Mouse (Mus musculus): ENCODE results near the gene Dscaml1.

Dscaml1 gene

DNA sequence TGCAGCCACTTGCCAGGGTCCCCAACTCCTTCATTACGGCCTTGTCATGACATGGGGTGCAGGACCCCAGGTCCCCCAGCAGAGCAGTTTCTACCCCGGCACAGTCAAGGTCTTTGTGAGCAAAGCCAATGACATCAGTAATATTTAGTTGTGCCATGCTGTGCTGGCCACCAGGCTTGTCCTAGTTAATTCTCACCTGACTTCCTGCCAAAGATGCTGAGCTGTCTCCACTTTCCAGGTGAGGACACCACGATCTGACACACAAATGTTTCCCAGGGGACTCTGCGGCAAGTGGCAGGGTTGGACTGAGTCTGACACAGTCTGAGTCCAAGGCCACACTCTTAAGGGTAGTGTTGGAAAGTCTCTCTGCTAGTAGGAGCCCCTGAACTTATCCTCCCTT, at the start of gene Dscaml1:
Gene Dscaml1 (plus strand): TSS at position 173 of the 400 bp plus-strand sequence.
- in situ Hi-C loops (cut with MboI, MseI), result no loop called here

DNA sequence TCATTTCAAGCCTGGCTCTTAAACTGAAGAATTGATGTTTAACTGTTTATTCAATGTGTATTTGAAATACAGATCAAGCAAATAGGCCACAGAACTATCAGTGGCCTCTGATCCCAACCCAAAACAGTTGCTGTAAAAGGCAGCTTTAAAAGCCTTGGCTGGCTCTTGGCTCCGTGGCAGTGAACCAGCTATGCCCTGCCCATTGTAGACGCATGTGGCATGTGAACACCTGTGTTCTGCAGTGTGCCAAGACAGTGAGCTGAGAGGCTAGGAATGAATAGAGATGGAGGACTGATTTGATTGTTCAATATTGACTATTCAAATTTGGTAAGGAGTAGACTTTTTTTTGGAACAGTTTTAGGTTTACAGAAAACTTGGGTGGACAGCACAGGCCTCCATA, 49.5 kb upstream of the Dscaml1 start:
- in situ Hi-C loops (cut with MboI, MseI), result no loop called here

DNA sequence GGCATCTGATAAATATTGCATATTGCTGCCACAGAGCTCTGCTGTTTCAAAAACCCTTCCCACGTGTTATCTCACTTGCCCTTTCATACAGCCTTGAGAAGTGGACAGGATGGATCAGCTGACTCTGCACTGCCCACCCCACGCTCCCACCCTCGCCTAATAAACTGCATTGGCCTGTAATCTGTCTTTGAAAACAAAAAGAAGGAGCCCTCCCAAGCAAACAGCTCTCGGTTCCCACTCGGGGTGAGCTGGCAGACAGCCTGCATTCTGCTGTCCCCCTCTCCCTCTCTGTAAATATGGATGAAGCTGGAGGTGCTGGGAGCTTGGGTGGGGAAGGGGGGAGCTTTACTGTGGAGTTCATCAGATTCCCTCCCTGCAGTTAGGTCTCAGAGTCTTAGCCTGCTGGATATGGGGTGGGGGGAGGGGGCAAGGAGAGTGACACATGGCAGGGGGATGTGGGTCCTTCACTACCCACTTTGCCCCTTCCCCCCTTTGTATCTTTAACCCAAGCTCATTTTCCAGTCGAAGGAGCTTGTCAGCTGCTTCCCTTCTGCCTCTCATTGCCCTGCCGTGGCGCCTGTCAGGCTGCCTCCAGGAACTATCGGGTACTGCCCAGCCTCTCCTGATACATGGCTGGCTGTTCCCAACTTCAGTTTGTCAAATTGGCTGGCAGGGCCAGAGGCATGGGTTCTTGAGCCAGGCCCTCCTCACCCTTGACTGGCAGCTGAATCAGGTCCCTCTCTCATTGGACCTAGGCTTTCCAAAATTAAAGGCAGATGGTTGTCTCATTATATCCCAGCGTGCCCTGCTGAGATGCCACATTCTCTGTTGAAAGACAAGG, 45.8 kb upstream of the Dscaml1 start:
- in situ Hi-C loops (cut with MboI, MseI), result loop anchor here (10.0 kb wide), 1 partner anchor 226 kb away; no protein-coding TSS in a partner anchor

DNA sequence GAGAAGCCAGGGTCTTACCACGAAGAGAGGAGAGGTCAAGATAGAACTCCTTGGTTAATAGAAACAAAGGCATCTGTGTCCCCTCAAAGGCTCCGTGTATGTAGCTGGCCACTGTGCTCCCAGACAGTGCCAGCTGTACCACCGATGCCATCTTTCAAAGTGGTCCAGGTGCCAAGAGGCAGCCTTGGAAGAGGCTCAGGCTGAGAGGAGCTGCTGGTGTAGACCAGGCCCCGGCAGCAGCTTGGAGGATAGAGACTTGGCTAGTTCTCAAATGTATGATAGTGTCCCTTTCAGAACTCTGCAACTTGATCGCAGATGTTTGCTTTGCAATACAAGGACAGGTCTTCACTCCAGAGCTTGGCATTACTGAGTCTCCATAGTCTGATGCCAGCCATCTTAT, 44.1 kb upstream of the Dscaml1 start:
- in situ Hi-C loops (cut with MboI, MseI), result loop anchor here (10.0 kb wide), 1 partner anchor 228 kb away; no protein-coding TSS in a partner anchor

DNA sequence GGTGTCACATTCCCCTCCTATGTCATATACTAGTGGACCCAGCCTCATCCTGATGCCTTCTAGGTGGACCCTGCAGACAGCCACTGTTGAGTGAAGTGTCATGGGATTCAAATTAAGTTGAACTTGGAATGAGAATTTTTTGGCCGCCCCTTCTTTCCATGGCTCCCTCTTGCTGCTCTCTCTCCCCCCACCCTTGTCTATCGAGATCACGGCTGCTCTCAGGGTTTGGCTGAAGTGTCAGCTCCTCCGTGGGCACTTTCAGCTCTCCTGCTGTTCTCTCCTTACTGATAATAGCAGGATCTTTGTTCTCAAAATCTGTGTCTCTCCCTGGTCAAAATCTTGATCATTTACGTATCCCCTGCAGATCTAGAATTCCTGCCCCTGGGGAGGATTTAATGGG, 43.6 kb upstream of the Dscaml1 start:
- in situ Hi-C loops (cut with MboI, MseI), result loop anchor here (10.0 kb wide), 1 partner anchor 228 kb away; no protein-coding TSS in a partner anchor

DNA sequence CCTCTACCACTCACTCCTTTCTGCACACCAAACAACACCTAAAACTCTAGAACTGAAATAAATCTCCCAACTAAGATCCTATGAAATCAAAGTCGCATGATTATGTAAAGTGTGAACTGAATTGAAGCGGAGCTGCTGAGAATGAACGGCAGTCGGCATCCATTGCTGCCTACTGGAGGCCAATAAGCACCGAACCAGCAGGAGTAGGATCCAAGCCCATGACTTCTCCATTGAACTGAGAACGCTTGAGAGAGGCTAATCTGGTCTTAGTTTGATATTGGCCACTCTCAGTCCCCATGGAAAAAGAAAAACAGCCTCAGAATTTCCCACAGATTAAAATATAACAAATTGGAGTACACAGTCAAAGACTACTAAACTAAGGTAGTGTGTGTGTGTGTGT, 42.5 kb upstream of the Dscaml1 start:
- in situ Hi-C loops (cut with MboI, MseI), result loop anchor here (10.0 kb wide), 1 partner anchor 229 kb away; no protein-coding TSS in a partner anchor

DNA sequence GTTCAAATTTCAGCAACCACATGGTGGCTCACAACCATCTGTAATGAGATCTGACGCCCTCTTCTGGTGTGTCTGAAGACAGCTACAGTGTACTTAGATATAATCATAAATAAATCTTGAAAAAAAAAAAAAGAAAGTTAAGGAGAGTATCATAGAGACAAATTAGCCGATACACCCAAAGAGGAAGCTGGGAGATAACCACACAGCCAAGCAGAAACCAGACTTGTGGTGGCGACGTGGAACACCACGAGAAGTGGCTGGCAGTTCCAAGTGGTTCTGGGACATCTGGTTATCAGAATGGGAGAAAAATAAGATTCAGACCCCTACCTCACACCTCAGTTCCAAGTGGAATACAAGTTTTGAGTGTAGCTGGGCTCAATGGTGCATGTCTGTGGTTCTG, 39.7 kb upstream of the Dscaml1 start:
- in situ Hi-C loops (cut with MboI, MseI), result loop anchor here (10.0 kb wide), 1 partner anchor 232 kb away; no protein-coding TSS in a partner anchor

DNA sequence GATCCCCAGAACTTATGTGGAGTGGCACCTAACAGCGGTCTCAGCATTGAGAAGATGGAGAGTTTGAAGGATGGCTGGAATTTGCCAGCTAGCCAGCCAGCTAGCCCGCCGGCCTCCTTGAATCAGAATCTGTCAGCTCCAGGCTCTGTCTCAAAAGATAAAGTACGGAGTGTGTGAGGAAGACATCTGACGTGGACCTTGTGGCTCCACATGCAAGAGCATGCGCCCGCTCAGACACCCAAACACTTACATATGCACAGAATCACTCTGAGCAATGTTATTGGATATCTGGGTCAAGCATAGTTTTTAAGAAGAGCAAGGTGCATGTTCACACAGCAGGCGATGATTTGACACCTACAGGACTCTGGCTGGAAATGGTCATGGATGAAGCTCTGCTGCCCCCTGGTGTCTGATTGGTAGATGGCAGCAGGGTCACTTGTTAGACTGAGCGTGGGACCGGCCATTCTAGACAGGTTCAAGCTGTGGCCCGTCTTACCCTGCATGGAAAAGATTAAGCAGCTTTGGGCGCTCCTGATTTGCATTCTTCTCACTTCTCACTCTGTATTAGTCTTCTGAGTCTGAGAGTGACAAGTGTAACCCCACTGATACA, 37.9 kb upstream of the Dscaml1 start:
- in situ Hi-C loops (cut with MboI, MseI), result loop anchor here (10.0 kb wide), 1 partner anchor 234 kb away; no protein-coding TSS in a partner anchor

DNA sequence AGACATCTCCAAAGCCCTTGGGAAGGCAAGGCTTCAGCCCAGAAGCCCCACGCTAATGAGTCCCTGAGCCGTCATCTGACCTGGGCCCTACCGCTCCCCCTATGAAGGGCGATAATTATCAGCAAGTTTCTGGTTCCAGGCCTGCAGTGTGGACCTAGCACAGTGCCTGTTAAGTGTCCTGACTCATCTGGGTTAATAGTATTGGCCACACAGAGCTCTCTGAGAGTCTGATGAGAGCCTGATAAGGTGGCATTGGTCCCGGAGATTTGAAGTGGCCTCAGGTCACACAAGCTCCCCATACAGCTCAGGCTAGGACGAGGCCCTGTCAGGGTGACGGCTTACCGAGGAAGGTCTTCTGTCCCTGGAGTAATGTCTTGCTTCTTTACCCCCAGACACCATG, 36.8 kb upstream of the Dscaml1 start:
- in situ Hi-C loops (cut with MboI, MseI), result loop anchor here (10.0 kb wide), 1 partner anchor 235 kb away; no protein-coding TSS in a partner anchor

DNA sequence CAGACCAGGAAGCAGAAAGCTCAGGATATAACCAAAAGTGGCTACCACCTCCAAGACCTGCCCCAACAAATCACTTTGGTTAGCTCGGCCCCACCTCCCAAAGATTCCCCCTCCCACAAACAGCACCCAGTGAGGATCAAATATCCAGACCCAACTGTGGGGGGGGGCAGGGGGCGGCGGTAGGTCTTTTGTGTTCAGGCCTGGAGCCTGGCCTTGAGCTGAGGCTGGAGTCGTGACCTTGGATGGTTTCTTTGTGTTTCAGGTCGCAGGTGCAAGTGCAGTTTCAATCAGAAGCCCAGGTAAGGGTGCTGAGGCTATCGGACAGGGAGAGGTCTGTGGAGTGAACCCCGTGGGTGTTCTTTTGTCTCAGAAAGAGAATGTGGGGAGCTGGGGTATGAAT, 35.1 kb upstream of the Dscaml1 start:
- in situ Hi-C loops (cut with MboI, MseI), result loop anchor here (5.0 kb wide), 2 partner anchors 169 to 359 kb away; no protein-coding TSS in a partner anchor

DNA sequence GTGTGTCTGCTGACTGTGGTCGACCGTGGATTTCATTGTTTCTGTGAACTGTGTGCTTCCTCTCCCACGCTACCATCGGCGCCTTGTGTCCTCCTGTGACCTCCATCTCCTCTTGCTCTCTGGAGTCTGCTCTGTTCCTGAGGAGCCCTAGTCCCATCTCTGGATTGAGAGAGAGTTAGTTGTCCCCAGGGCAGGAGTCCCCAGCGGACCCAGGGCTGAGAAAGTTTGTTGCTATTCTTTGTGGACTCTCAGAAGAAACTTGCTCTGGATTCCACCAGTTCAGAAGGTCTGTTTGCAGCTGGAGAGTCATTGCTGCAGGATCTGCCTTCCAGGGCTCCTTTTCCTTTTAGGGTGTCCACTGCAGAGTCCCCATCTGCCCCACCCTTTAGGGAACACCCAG, 31.2 kb upstream of the Dscaml1 start:
- in situ Hi-C loops (cut with MboI, MseI), result no loop called here

DNA sequence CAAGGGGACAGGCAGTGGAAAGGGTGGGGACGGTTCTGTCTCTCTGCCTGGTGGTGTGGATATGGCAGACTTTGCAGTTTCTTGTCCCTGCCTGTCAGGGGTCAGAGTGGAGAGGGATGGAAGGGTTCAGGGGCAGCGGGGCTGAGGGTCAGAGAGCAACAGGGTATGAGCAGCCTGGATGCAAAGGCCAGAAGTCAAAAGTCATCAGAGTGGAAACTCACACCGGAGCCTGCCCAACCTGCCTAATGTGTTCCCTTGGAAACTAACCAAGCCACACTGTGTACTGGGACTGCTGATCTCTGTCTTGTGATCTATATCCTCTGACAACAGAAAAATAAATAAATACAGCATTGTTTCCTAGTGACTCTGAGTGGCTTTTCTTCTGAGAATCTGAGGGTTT, 30.6 kb upstream of the Dscaml1 start:
- in situ Hi-C loops (cut with MboI, MseI), result no loop called here

DNA sequence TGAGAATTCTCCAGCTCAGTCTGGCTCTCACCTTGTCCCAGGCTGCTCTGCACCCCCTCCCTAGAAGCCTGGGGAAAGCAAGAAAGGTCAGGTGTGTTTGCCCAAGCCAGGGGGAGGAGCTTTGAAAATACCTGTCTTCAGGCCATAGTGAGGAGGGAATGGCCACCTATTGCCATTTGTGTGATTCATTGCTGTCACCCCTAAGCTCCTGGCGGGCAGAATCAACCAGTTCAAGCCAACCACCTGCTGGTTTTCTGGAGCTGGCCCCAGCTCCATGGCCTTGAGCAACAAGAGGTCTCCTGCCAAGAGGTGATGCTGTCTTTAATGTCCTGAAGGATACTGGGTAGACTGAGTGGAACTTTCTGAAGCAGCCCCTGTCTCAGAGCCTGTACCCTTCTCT, 28.1 kb upstream of the Dscaml1 start:
- in situ Hi-C loops (cut with MboI, MseI), result no loop called here

DNA sequence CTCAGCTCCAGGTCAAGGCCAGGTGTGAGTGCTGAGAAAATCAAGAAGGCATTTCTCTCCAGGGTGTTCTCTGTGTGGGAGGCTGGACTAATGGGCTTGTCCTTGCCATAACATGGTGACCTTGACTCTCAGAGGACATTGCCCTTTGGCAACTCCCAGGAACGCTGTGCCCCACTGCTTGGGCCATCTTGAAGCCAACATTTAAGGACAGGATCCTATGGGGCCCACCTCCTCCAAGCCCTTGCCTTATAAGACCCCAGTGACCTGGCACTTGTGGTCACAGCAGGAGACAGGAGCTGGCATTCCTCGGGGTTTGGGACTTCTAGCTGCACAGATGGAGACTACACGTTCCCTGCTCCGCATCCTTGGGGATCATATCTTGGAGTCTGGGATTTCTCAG, 27.0 kb upstream of the Dscaml1 start, which contains the start of gene Fxyd2:
Gene Fxyd2 (plus strand): TSS at position 236 of the 400 bp plus-strand sequence.
- in situ Hi-C loops (cut with MboI, MseI), result no loop called here

DNA sequence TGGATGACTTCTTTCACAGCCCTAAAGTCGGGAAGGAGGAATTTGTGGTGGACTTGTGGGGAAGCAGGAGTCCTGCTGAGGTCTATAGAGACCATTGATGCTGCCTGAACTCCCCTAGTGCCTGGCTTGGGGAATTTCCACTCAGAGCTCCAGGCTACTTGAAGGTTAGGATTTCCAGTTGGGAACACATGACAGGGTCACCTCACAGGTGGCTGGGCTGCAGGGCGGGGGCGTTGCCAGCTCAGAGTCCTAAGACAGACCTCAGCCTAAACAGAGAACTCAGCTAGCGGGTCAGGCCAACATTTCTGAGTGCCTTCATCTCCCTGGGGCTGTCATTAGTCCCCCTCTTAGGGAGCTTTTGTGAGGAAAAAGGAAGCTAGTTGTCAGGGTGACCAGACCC, 24.6 kb upstream of the Dscaml1 start:
- in situ Hi-C loops (cut with MboI, MseI), result no loop called here

DNA sequence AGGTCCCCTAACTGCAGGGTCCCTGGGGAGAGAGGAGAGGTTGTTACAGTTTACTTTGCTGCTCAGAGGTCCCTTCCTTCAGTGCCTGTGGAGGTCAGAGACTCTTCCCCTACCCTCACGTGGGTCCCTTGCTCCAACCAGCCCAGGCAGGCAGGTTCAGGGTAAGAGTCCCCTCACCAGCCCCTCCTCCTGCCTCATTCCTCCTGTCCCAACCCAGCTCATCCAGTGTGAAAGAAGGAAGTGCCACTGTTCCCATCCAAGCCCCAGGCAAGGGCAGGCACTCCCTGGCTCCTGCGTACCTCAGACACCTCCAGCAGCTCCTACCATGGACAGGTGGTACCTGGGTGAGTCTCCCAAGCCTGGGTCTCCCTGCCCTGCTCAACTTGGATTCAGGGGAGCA, 23.5 kb upstream of the Dscaml1 start:
- in situ Hi-C loops (cut with MboI, MseI), result no loop called here

DNA sequence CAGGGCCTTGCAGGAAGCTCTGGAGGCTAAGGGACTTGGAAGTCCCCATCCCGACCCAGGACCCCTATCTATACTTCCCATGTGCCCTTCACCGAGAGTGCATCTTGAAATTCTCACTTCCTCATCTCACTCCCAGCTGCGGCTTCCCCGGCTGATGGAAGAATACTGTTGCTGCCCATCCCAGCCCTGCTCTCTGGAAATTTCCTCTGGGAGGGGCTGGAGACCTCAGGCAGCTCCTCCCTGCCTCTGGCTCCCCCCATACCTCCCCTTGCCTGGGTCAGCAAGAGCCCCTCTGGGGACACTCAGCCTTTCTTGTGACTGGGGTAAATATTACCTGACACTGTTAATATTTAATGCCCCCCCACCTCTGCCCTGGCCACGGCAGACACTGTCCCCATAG, 20.7 kb upstream of the Dscaml1 start:
- in situ Hi-C loops (cut with MboI, MseI), result no loop called here

DNA sequence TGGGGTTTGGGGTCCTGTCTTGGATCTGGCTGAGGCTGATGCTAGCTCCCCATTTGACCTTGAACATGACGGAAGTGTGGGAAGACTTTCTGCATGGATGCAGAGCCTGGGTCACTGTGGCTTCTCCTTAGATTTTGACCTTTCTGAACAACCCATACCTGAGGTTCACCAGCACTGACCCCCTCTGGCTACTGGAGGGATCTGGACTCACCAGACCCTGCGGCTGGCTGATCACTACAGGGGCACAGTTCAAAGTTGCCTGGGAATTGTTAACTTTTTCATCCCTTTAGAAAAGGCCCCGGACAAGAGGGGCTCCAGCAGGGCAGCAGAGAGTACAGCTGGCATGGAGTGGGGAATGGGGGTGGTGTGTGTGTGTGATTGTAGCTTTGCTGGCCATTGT, 19.6 kb upstream of the Dscaml1 start:
- in situ Hi-C loops (cut with MboI, MseI), result no loop called here

DNA sequence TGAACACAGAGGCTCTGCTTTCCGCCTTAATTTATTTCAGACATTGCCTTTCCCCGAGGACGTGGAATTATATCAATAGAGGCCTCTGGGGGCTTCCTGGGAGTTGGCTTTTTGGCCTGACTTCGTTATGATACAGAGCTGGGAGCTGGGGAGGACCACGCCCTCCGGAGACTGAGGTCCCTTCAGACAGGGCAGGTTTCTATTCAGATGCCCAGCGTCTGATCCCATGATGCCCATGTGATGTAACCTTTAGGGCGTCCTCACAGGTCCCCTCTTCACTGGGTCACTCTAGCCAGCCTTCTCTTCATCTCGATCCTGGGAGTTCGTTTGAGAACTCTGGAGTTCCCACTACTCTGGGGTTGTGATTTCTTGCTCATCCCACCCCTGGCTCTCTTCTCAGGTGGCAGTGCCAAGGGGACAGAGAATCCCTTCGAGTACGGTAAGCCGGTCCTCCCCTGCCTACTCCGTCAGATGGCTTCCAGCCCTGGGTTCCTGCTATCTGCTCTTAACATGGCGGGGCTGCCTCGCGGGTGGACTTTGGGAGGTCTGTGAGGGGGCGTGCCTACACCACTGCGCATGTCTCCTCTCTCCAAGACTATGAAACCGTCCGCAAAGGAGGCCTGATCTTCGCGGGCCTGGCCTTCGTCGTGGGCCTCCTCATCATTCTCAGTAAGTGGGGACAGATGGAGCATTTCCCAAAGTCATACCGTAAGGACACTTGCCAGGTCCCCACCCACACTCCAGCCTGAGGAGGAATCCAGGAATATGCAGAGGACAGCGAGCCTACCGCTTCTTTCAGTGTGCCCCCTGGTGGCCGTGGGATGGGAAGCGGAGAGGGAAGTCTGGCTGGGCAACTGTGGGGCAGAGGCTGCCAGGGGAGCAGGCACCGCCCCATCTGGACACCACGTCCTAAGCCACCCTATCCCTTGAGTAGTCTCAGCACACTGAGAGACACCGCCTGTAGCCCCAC, 18.4 kb upstream of the Dscaml1 start:
- in situ Hi-C loops (cut with MboI, MseI), result no loop called here

DNA sequence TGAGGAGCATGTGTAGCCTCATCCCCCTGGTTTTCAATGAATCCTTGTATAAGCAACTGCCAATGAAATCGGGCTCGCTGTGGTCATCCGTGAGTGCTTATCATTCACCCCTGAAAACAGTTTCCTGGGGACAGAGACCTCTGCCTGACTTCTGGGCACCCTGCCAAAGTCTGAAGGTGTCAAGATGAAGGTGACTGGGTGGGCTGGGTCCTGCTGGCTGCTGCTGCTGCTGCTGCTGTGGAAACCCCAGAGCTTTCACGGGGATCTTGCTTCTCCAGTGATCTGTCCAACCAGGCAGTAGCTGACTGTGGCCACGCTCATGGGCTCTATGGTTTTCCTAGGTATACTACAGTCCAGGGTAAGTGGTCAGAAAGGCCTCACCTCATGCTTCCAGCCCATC, 16.2 kb upstream of the Dscaml1 start:
- in situ Hi-C loops (cut with MboI, MseI), result loop anchor here (5.0 kb wide), 1 partner anchor 108 kb away; no protein-coding TSS in a partner anchor

DNA sequence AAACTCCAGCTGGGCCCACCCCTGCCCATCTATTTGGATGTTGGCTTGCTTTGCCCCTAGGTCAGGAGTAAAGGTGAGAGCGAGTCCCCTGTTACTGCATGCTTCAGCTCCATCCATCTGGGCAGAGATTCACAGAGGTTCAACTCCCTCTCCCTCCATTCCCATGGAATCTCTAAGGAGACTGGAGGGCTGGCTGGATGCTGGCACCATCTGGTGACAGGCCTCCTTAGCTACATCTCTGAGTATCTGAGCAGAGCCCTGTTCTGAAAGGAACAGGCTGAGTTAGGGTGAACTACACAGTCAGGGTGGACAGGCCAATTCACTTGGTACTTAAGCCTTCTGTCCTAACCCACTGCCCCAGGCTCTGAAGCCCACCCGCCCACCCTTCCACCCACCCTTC, 15.8 kb upstream of the Dscaml1 start:
- in situ Hi-C loops (cut with MboI, MseI), result loop anchor here (5.0 kb wide), 1 partner anchor 108 kb away; no protein-coding TSS in a partner anchor

Data from T-helper 1 cell (primary cell).